Mouse (Mus musculus): ENCODE data around the gene Evl.

GRCm38 (mm10) chr12:108677116-108677515 lies 122.6 kb downstream of the Evl start:
- no peak for TF ChIP-seq CTCF (conservative IDR thresholded peaks at IDR 0.05; ENCODE audit: low read length)
- TF ChIP-seq POU5F1 (IDR thresholded peaks at IDR 0.05; ENCODE audit: borderline replicate concordance, low read length): no peak
- TF ChIP-seq NANOG (IDR thresholded peaks at IDR 0.05; ENCODE audit: borderline replicate concordance, low read length): no peak
